Mouse (Mus musculus) megakaryocyte, embryonic 14.5 days (primary cell): ENCODE results near the gene Mpped2.

ENCODE experiments used
- FLI1 ChIP-seq: IDR thresholded peaks from 2 replicates; pipeline ENCODE4 v1.6.1; 2012; ENCODE audit warnings: low read length, inconsistent platforms, mixed read lengths
- GATA1 ChIP-seq: IDR thresholded peaks from 3 replicates; pipeline ENCODE4 v1.6.1; 2012; ENCODE audit warnings: mixed read lengths, low read length, inconsistent platforms, borderline replicate concordance

GRCm38 (mm10) chr2:106715674-106716364, 22.8 kb downstream of the Mpped2 start:
- TF ChIP-seq GATA1 (no peak), FLI1 (no peak)
